Mouse (Mus musculus): Measurements from ENCODE around the gene Camkmt. TPM values are rescaled to one million over a fixed set of nuclear protein-coding genes. Genes with fewer than 3 reads are reported as not detected.

The Camkmt gene
- polyA plus RNA-seq, 1 experiment from 2014 or later: 3.9 TPM

- H3K4me1 ChIP-seq (replicated peaks): no peaks in the 10 kb centered on the region
- no peaks in the 10 kb centered on the region for H3K9me3 ChIP-seq (replicated peaks)
- H3K4me2 ChIP-seq: no peak overlapping the region
- H3K4me3 ChIP-seq (replicated peaks): no peak overlapping the region
- H3K36me3 ChIP-seq: no peaks in the 10 kb centered on the region
- H3K27ac ChIP-seq: no peak overlapping the region
- no peak for DNase-seq
- WGBS (ENCODE audit: insufficient replicate concordance): 18% methylated on average over 22 of the region's 22 CpGs
- no peak overlapping the region for H3K9ac ChIP-seq
- ATAC-seq (ENCODE audit: low read depth): no peak
- H3K27me3 ChIP-seq: peaks cover 95% of the 10 kb centered on the region
Measured at GRCm38 (mm10) chr17:85463497-85464392, 373.4 kb downstream of the Camkmt start.

DNA sequence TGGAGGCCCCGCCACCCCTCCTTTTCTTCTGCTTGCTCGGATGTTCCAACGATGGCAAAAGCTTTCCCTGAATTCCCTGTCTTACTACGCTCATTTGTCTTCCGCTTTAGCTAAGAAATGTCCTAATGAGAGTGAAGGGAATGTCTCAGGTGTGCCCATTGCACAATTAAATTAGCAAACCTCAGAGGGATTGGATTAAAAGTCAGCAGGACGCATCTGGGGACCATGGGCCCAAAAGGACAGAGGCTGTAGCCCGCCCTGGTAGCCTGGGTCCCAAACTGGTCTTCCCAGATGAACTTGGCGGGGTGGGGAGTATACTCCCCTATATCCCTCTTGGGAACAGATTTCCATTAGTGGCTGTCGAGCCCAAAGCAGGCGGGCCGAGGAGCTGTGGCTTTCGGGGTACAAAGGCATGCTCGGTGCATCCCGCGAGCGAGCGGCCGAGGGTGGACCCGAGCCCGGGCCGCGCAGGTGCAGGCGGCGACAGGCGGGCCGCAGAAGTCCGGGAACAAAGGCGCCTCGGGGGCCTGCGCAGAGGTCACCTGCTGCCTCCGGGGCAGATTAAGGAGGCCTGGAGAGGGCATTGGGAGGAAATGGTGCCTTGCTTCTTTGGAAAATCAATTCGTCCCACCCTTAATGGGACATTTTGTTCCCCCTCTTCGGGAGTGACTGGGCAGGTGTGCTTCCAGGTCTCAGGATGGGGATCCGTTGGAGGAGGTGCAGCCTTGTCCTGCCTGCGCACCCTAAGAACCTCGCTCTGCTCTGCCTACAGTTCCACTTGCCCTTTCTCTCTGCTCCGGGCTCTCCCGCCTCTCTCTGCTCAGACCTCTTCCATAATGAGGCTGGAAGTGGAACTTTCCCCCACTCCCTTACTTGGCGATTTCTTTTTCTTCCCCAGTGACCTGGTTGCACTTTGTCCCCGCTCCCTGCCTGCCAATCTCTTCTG is 374.4 kb downstream of the Camkmt start:
- ATAC-seq (ENCODE audit: low read depth) (no peak), DNase-seq (no peak)
- Histone ChIP-seq H3K9me3 (replicated peaks) (no peaks in the 10 kb centered on the region), H3K4me2 (no peak overlapping the region), H3K27ac (no peak overlapping the region), H3K4me3 (replicated peaks) (no peak overlapping the region), H3K4me1 (replicated peaks) (no peaks in the 10 kb centered on the region), H3K36me3 (no peaks in the 10 kb centered on the region), H3K9ac (no peak overlapping the region), H3K27me3 (peaks cover 95% of the 10 kb centered on the region)
- WGBS (ENCODE audit: insufficient replicate concordance): 3% methylated on average over 40 of the region's 40 CpGs

DNA sequence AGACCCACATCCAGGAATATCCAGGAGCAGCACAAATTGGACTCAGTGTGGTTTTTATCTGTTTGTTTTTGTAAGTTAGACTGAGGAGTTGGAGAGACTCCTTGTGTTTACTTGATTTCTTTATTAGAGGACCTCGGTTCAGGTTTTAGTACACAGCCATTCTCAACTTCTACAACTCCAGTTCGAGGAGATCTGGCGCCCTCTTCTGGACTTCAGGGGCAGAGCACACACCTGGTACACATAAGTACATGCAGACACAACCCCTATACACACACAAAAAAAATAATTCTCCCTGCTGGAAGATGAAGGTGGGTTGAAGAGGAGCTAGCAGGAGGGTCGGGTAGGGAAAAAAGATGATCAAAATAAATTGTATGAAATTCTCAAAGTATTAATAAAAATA is 379.4 kb downstream of the Camkmt start:
- DNase-seq (no peak), ATAC-seq (ENCODE audit: low read depth) (no peak)
- Histone ChIP-seq H3K4me2 (no peak overlapping the region), H3K4me3 (replicated peaks) (no peak overlapping the region), H3K27me3 (peaks cover 90% of the 10 kb centered on the region), H3K4me1 (replicated peaks) (no peaks in the 10 kb centered on the region), H3K27ac (no peak overlapping the region), H3K9me3 (replicated peaks) (no peaks in the 10 kb centered on the region), H3K36me3 (no peaks in the 10 kb centered on the region), H3K9ac (no peak overlapping the region)
- WGBS (ENCODE audit: insufficient replicate concordance): 44% methylated on average over 4 of the region's 4 CpGs

- peaks cover 81% of the 10 kb centered on the region for H3K27me3 ChIP-seq
- ATAC-seq (ENCODE audit: low read depth): no peak
- 6% methylated on average over 5 of the region's 5 CpGs for WGBS (ENCODE audit: insufficient replicate concordance)
Measured at GRCm38 (mm10) chr17:85472687-85473202, 382.4 kb downstream of the Camkmt start.

GRCm38 (mm10) chr17:85473217-85473616 is 382.9 kb downstream of the Camkmt start:
- no peak overlapping the region for H3K9ac ChIP-seq
- no peaks in the 10 kb centered on the region for H3K4me1 ChIP-seq (replicated peaks)
- ATAC-seq (ENCODE audit: low read depth) (no peak), DNase-seq (no peak)
- H3K9me3 ChIP-seq (replicated peaks): no peaks in the 10 kb centered on the region
- H3K36me3 ChIP-seq: no peaks in the 10 kb centered on the region
- WGBS (ENCODE audit: insufficient replicate concordance): 5% methylated on average over 16 of the region's 16 CpGs
- H3K27ac ChIP-seq: no peak overlapping the region
- H3K4me2 ChIP-seq: no peak overlapping the region
- H3K27me3 ChIP-seq: peaks cover 80% of the 10 kb centered on the region
- no peak overlapping the region for H3K4me3 ChIP-seq (replicated peaks)

More at GRCm38 (mm10) chr17:85472687-85473202, 382.4 kb downstream of the Camkmt start:
- H3K36me3 ChIP-seq: no peaks in the 10 kb centered on the region
- no peak for DNase-seq
- H3K9me3 ChIP-seq (replicated peaks): no peaks in the 10 kb centered on the region
- H3K4me1 ChIP-seq (replicated peaks): no peaks in the 10 kb centered on the region
- no peak overlapping the region for H3K4me3 ChIP-seq (replicated peaks)
- no peak overlapping the region for H3K9ac ChIP-seq
- H3K27ac ChIP-seq: no peak overlapping the region
- H3K4me2 ChIP-seq: no peak overlapping the region

GRCm38 (mm10) chr17:85473881-85474280 is 383.5 kb downstream of the Camkmt start:
- Histone ChIP-seq H3K4me2 (no peak overlapping the region), H3K27me3 (peaks cover 75% of the 10 kb centered on the region), H3K27ac (no peak overlapping the region), H3K9ac (no peak overlapping the region), H3K4me3 (replicated peaks) (no peak overlapping the region), H3K9me3 (replicated peaks) (no peaks in the 10 kb centered on the region), H3K36me3 (no peaks in the 10 kb centered on the region), H3K4me1 (replicated peaks) (no peaks in the 10 kb centered on the region)
- ATAC-seq (ENCODE audit: low read depth): no peak
- DNase-seq: no peak
- 8% methylated on average over 8 of the region's 8 CpGs for WGBS (ENCODE audit: insufficient replicate concordance)

GRCm38 (mm10) chr17:85481241-85481640 is 390.9 kb downstream of the Camkmt start:
- WGBS (ENCODE audit: insufficient replicate concordance): 82% methylated on average over 8 of the region's 8 CpGs
- peaks cover 75% of the 10 kb centered on the region for H3K27me3 ChIP-seq
- no peak overlapping the region for H3K4me2 ChIP-seq
- H3K9ac ChIP-seq: no peak overlapping the region
- H3K9me3 ChIP-seq (replicated peaks): no peaks in the 10 kb centered on the region
- H3K36me3 ChIP-seq: no peaks in the 10 kb centered on the region
- H3K4me1 ChIP-seq (replicated peaks): no peaks in the 10 kb centered on the region
- no peak for ATAC-seq (ENCODE audit: low read depth)
- H3K4me3 ChIP-seq (replicated peaks): no peak overlapping the region
- H3K27ac ChIP-seq: no peak overlapping the region
- DNase-seq: no peak

- Histone ChIP-seq H3K4me3 (replicated peaks) (no peak overlapping the region), H3K4me1 (replicated peaks) (no peaks in the 10 kb centered on the region), H3K27me3 (peaks cover 84% of the 10 kb centered on the region), H3K9me3 (replicated peaks) (no peaks in the 10 kb centered on the region), H3K27ac (no peak overlapping the region), H3K36me3 (no peaks in the 10 kb centered on the region), H3K4me2 (no peak overlapping the region), H3K9ac (no peak overlapping the region)
- 73% methylated on average over 5 of the region's 5 CpGs for WGBS (ENCODE audit: insufficient replicate concordance)
- DNase-seq (no peak), ATAC-seq (ENCODE audit: low read depth) (no peak)
Measured at GRCm38 (mm10) chr17:85483086-85483485, 392.7 kb downstream of the Camkmt start.

DNA sequence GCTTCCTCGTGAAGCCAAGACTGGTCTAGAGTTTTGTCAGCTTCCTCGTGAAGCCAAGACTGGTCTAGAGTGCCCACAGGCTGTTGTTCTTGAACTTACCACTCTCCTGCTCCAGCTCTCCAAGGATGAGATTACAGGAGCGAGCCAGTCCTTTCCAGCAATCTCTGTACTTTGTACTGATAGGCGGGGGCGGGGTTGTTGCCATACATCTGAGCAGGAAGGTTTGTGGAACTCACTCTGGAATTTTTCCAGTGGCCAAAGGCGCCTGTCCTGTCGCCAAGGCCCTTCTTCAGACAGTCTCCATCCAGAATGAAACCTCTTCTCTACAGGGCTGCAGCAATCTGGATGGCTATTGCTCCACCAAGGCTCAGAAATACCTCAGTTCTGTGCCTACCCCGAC is 393.7 kb downstream of the Camkmt start:
- H3K4me1 ChIP-seq (replicated peaks): no peaks in the 10 kb centered on the region
- peaks cover 87% of the 10 kb centered on the region for H3K27me3 ChIP-seq
- no peaks in the 10 kb centered on the region for H3K9me3 ChIP-seq (replicated peaks)
- ATAC-seq (ENCODE audit: low read depth) (no peak), DNase-seq (no peak)
- no peak overlapping the region for H3K9ac ChIP-seq
- no peaks in the 10 kb centered on the region for H3K36me3 ChIP-seq
- no peak overlapping the region for H3K27ac ChIP-seq
- no peak overlapping the region for H3K4me3 ChIP-seq (replicated peaks)
- no peak overlapping the region for H3K4me2 ChIP-seq
- WGBS (ENCODE audit: insufficient replicate concordance): 39% methylated on average over 8 of the region's 8 CpGs

GRCm38 (mm10) chr17:85484526-85484925 is 394.2 kb downstream of the Camkmt start:
- H3K9ac ChIP-seq: no peak overlapping the region
- no peak overlapping the region for H3K4me3 ChIP-seq (replicated peaks)
- ATAC-seq (ENCODE audit: low read depth) (no peak), DNase-seq (no peak)
- H3K4me1 ChIP-seq (replicated peaks): no peaks in the 10 kb centered on the region
- H3K27me3 ChIP-seq: peaks cover 90% of the 10 kb centered on the region
- WGBS (ENCODE audit: insufficient replicate concordance): 28% methylated on average over 5 of the region's 5 CpGs
- H3K9me3 ChIP-seq (replicated peaks): no peaks in the 10 kb centered on the region
- no peak overlapping the region for H3K4me2 ChIP-seq
- H3K36me3 ChIP-seq: no peaks in the 10 kb centered on the region
- H3K27ac ChIP-seq: no peak overlapping the region
